Mouse (Mus musculus) bone marrow, adult 2 months (tissue): ENCODE results near the gene Fam160a2. TPM values are rescaled to one million over a fixed set of nuclear protein-coding genes. Genes with fewer than 3 reads are reported as not detected.

Source experiments
- H3K27ac ChIP-seq: fragments of 200-500 bp; 2 replicates; pipeline ENCODE4 v1.5.1; 2012; ENCODE audit warnings: low read depth, mild to moderate bottlenecking, control low read depth, inconsistent platforms, low read length; ENCODE audit not compliant: control insufficient read depth, poor library complexity, insufficient read depth
- H3K4me1 ChIP-seq: fragments of 200-500 bp; 2 replicates; pipeline ENCODE4 v1.6.1; 2011; ENCODE audit warnings: low read length; ENCODE audit not compliant: control insufficient read depth, insufficient read depth
- H3K4me3 ChIP-seq: fragments of 200-500 bp; replicated peaks from 2 replicates; pipeline ENCODE3; 2011; ENCODE audit warnings: mild to moderate bottlenecking, low read depth, low read length, control low read depth; ENCODE audit not compliant: control insufficient read depth
- CTCF ChIP-seq: fragments of 200-500 bp; IDR thresholded peaks from 2 replicates; pipeline ENCODE4 v1.5.1; 2011; ENCODE audit warnings: low read length, control low read depth; ENCODE audit not compliant: control insufficient read depth, insufficient read depth
- POLR2A ChIP-seq: fragments of 200-500 bp; IDR thresholded peaks from 2 replicates; pipeline ENCODE4 v1.6.1; 2011; ENCODE audit warnings: low read depth, mild to moderate bottlenecking, control low read depth, low read length, borderline replicate concordance; ENCODE audit not compliant: control insufficient read depth
- WGBS: fragments of 180-500 bp; shearing (Covaris S2); methylation state at CpG from one replicate; pipeline ENCODE4 v1.1.7; 2018; 5-methylcytosine and 5-hydroxymethylcytosine counted together
- polyA plus RNA-seq: library from polyadenylated mRNA; stranded (reverse); fragments of >200 nt; gene quantifications from 2 replicates; pipeline ENCODE4 v1.2.4, GENCODE M21; 2011; ENCODE audit warnings: low replicate concordance; ENCODE audit not compliant: missing spikeins, insufficient read depth, insufficient read length

Fam160a2 gene
- polyA plus RNA-seq = 31.1 and 112 TPM in 2 replicates

DNA sequence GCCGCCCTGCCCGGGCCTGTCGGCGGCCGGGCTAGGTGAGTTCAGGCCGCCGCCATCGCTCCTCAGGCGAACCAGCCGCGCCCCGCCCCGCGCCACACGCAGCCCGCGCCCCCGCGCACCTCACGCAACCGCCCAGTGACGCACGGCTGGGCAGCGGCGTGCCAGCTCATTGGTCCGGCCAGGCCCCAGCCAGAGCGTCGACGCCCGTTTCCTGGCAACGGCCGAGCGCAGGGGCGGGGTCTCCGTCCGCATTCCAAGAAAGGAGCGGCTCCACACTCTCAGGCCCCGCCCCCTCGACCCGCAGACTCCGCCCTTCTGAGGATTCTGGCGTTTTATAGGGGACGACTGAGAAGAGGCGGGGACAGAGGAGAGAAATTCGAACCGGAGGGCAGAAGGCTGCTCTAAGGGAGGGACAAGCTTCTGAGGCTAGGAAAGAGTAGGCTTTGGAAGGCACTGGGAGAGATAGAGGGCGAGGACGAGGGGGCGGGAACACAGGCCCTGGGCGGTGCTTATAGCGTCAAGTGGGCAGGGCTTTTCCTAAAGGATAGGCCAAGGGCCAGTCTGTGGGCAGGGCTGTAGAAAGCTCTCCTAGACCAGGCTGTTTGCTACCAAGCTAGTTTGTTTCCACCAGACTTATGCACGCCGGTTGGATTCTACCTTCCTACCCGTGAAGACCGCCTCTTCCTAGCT is at the start of gene Fam160a2:
TSS of gene Fam160a2 (minus strand) at position 120 of the 690 bp plus-strand sequence.
- under 1% methylated on average over 54 of the region's 55 CpGs for WGBS

DNA sequence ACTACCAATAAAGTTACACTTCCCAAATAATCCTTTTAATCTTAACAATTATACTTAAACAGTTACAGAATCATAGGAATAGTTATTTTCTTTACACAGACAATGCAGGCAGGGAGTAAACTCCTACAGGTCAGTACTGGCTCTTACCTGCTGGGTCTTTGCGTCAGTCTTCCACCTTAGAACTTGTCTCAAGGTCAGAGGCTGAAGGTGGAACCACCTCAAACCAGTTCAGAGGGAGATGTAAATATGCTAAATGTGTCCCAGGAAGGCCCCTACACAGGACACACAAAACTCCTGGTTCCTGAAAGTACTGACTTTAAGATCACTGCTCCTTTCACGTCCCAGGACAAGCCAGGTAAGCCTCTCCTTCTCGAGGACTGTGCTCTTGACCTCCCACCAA is 45.2 kb upstream of the Fam160a2 start:
- 64% methylated on average over 3 of the region's 3 CpGs for WGBS
- Histone ChIP-seq H3K27ac (no peak overlapping the region), H3K4me3 (no peak overlapping the region), H3K4me1 (no peaks in the 10 kb centered on the region)
- TF ChIP-seq CTCF (no peak), POLR2A (no peak)

More for the DNA sequence above, at the start of gene Fam160a2:
- no peaks in the 10 kb centered on the region; the same call in 1 of the 2 replicates for H3K4me1 ChIP-seq
- H3K27ac ChIP-seq = peak within 1 kb of the TSS; percentile 92
- peak within 1 kb of the TSS; percentile 84 for H3K4me3 ChIP-seq
- TF ChIP-seq CTCF (no peak), POLR2A (peak; percentile 30; the same call in 1 of the 2 replicates)

DNA sequence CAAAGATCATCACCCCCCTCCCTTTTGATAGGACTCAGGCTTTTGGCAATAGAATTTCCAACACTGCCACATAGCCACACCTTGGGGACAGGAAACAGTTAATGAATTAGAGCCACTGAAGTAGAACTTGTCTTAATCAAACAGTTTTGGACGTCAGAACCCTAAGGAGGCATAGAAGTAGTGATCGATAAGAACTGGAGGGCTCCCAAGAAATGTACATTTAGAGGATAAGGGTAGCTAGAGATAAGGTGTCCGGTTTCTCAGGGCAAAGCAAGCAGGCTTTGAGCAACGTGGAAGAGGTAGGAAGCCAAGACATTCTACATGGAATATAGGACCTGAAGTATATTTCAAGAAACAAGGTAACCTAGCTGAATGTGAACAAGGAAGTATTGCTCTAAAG is 41.6 kb upstream of the Fam160a2 start:
- no peaks in the 10 kb centered on the region for H3K4me1 ChIP-seq
- WGBS = 59% methylated on average over 4 of the region's 4 CpGs
- TF ChIP-seq CTCF (no peak), POLR2A (no peak)

DNA sequence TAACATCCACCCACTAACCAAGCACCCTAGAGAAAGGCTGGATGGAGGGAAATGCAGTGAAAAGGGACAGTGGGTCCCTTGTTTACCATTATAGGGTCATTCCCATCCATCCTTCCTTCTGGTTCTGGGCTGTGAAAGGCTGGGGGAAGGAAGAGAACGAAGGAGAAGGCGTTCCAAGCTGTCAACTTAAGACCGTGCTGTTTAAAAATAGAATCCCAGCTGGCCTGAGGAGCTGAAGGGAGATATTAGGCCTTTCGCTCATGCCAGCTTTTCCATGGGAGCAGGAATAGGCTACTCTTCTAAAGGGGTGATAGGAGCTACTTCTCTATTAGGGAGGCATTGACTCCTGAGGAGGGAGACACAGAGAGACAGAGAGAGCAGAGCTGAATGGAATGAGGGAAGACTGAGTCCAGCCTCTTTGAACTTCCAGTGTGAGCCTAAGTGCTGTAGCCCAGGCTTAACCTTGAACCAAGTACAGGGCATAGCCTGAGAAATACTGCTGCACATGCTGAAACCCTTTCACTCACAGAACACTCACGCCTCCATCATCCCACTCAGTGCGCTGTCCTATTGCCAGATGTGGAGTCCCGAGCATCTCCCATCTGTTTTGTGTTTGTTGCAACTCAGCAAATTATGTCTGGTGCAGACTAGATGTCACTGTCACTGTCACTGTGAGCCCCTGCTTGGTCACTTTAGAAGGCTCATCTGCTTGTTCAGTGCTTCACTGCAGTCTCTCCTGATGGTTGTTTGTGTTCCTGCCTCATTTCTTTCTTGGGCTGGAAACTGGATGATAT is 38.3 kb upstream of the Fam160a2 start:
- Histone ChIP-seq H3K4me1 (no peaks in the 10 kb centered on the region), H3K27ac (no peak overlapping the region), H3K4me3 (no peak overlapping the region)
- TF ChIP-seq POLR2A (no peak), CTCF (no peak)
- 76% methylated on average over 7 of the region's 7 CpGs for WGBS

More for the DNA sequence above, 41.6 kb upstream of the Fam160a2 start:
- no peak overlapping the region for H3K27ac ChIP-seq
- H3K4me3 ChIP-seq = no peak overlapping the region

DNA sequence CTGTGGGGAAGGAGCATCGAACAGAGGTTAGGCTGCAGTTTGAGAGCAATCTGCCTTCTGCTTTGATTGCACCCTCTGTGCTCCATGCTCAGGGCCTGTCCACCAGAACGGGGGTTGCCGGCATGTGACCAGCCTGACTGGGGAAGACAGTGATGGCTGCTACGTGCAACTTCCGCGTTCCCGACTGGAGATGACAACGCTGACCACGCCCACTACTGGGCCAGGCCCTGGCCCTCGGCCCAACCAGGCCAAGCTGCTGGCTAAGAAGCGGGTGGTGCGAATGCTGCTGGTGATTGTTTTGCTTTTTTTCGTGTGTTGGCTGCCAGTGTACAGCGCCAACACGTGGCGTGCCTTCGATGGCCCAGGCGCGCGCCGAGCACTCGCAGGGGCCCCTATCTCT is 34.9 kb upstream of the Fam160a2 start:
- no peak overlapping the region for H3K4me3 ChIP-seq
- H3K27ac ChIP-seq = no peak overlapping the region
- TF ChIP-seq POLR2A (no peak), CTCF (no peak)
- no peaks in the 10 kb centered on the region for H3K4me1 ChIP-seq
- 85% methylated on average over 22 of the region's 22 CpGs for WGBS

DNA sequence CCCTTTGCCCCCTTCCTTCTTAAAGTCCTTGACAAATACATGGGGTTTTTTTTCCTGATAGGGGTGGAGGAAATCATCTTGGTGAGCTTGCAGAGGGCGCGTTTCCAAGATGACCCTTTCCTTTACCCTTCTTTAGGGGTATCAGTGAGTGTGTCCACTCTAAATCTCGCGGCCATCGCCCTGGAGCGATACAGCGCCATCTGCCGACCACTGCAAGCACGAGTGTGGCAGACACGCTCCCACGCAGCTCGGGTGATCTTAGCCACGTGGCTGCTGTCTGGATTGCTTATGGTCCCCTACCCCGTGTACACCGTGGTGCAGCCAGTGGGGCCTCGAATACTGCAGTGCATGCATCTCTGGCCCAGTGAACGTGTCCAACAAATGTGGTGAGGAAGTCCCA is 34.0 kb upstream of the Fam160a2 start:
- Histone ChIP-seq H3K4me1 (no peaks in the 10 kb centered on the region), H3K4me3 (no peak overlapping the region), H3K27ac (no peak overlapping the region)
- TF ChIP-seq POLR2A (no peak), CTCF (no peak)
- 79% methylated on average over 17 of the region's 17 CpGs for WGBS

DNA sequence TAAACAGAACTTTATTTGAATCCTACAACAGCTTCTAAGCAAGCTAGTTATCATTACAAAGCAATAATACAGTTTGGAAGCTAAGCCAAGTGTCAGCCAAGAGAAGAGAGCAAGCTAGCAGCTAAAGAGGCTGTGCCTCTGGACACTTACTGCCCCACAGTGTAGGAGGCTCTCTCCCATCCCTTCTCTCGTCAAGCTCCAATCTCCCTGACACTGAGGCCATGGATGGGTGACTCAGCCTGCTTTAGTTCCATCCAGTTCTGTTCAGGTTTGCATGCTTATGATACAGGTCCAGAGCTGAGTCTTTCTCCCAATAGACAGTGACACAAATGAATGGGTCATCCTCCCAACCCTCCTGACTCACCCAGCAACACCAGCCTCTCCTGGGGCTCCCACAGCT is 32.2 kb upstream of the Fam160a2 start:
- H3K4me3 ChIP-seq = no peak overlapping the region
- no peaks in the 10 kb centered on the region for H3K4me1 ChIP-seq
- no peak for TF ChIP-seq CTCF
- TF ChIP-seq POLR2A = no peak
- 68% methylated on average over 1 of the region's 1 CpGs for WGBS
- H3K27ac ChIP-seq = no peak overlapping the region

DNA sequence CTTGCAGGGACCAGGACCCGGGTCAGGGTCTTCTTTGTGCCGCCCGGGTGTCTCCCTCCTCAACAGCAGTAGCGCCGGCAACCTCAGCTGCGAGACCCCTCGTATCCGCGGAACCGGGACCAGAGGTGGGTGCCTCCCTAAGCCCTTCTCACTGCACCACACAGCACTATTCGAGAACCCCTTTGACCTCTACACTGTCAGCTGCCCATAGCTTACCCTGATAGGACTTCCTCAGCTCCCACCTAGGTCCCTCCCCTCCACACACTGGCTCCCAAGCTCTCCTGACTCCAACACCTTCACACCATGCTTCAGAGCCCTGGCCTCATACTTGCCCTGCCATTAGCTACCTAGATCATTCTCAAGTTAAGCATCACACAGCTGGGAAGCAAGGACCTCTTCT is 26.2 kb upstream of the Fam160a2 start:
- Histone ChIP-seq H3K4me1 (no peaks in the 10 kb centered on the region), H3K4me3 (no peak overlapping the region), H3K27ac (no peak overlapping the region)
- TF ChIP-seq POLR2A = no peak
- no peak for TF ChIP-seq CTCF
- WGBS = 9% methylated on average over 11 of the region's 11 CpGs
